14 mouse cellular contexts compared by ENCODE assay signal in the genomic region with DNA sequence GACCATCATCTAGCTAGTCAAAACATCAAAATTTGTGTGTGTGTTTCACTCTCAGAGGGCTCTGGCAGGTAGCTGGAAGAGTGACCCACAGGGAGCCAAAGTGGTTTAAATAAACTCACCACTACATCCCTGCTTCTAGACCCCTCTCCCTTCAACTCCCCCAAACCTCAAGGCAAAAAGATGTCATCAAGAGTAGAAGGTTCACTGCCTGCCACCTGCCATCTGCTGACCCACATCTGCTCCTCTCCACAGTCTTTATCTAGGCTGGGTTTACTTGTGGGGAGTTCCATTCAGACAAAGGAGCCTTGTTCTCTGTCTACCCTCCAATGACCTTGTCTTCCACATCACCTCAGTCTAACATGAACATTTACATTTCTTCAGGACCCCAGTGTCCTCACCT. TPM values are rescaled to one million over a fixed set of nuclear protein-coding genes. Genes with fewer than 3 reads are reported as not detected.
DNase-seq lines count a peak whose midpoint lies in the region; ATAC-seq lines count a peak whose summit lies in the region.
"Had no signal": no experiment of that assay in that cellular context is flagged by ENCODE, and none has a peak within 500 bp of the region (broad histone marks: within the 10 kb centered on the region; RNA-seq: fewer than 3 reads in every experiment).

No protein-coding gene starts in this region.

- H3K36me3 ChIP-seq in heart, embryonic 14.5 days (ENCODE audit: control insufficient read depth, insufficient read depth, low read length), result no peaks in the 10 kb centered on the region
- no peaks in the 10 kb centered on the region for H3K36me3 ChIP-seq in midbrain, embryonic 11.5 days (ENCODE audit: control insufficient read depth, insufficient read depth, low read length)
- no peaks in the 10 kb centered on the region for H3K36me3 ChIP-seq in midbrain, embryonic 15.5 days (replicated peaks)
- H3K36me3 ChIP-seq in stomach, embryonic 16.5 days (ENCODE audit: control insufficient read depth, insufficient read depth, low read length), result no peaks in the 10 kb centered on the region
- H3K36me3 ChIP-seq in hindbrain, embryonic 14.5 days (replicated peaks; ENCODE audit: control insufficient read depth, insufficient read depth), result no peaks in the 10 kb centered on the region
- H3K36me3 ChIP-seq: hindbrain, embryonic 13.5 days; midbrain, embryonic 13.5 days had no signal

- no peak for DNase-seq in heart, postnatal 14 days
- DNase-seq in midbrain, embryonic 11.5 days (ENCODE audit: low spot score, missing footprints), result peak; percentile 54
- DNase-seq in hindbrain, embryonic 14.5 days (ENCODE audit: low spot score), result no peak
- no peak for DNase-seq in embryo, embryonic 11 days
- DNase-seq: cerebellum, postnatal 10 days; gastrocnemius, postnatal 36 days; liver; lung, postnatal 14 days had no signal

- H3K9me3 ChIP-seq in heart, embryonic 14.5 days (ENCODE audit: control insufficient read depth, low read length), result no peaks in the 10 kb centered on the region
- H3K9me3 ChIP-seq in midbrain, embryonic 11.5 days (ENCODE audit: control insufficient read depth, low read length), result no peaks in the 10 kb centered on the region
- no peaks in the 10 kb centered on the region for H3K9me3 ChIP-seq in midbrain, embryonic 15.5 days
- no peaks in the 10 kb centered on the region for H3K9me3 ChIP-seq in stomach, embryonic 16.5 days (replicated peaks; ENCODE audit: control insufficient read depth, low read length)
- H3K9me3 ChIP-seq in hindbrain, embryonic 14.5 days (ENCODE audit: control insufficient read depth, low read length), result no peaks in the 10 kb centered on the region
- H3K9me3 ChIP-seq: hindbrain, embryonic 13.5 days; midbrain, embryonic 13.5 days had no signal

- H3K4me2 ChIP-seq in heart, embryonic 14.5 days (ENCODE audit: low read length), result peak overlapping the region; percentile 99; the same call in 1 of the 2 replicates
- H3K4me2 ChIP-seq in midbrain, embryonic 11.5 days, result no peak overlapping the region
- no peak overlapping the region for H3K4me2 ChIP-seq in midbrain, embryonic 15.5 days
- peak overlapping the region; percentile 81 for H3K4me2 ChIP-seq in stomach, embryonic 16.5 days (ENCODE audit: low read depth, low read length)
- H3K4me2 ChIP-seq in hindbrain, embryonic 14.5 days (replicated peaks), result no peak overlapping the region
- H3K4me2 ChIP-seq: hindbrain, embryonic 13.5 days; midbrain, embryonic 13.5 days had no signal

- peaks cover 11 to 22% of the 10 kb centered on the region in 2 experiments for H3K4me1 ChIP-seq in heart, embryonic 14.5 days (ENCODE audit: control insufficient read depth in 2 of 2, insufficient read depth in 2 of 2, low read length in 2 of 2)
- peaks cover 13% of the 10 kb centered on the region for H3K4me1 ChIP-seq in midbrain, embryonic 11.5 days (ENCODE audit: control insufficient read depth, insufficient read depth, low read length)
- peaks cover 19% of the 10 kb centered on the region for H3K4me1 ChIP-seq in midbrain, embryonic 15.5 days
- peaks cover 12% of the 10 kb centered on the region; the same call in 1 of the 2 replicates for H3K4me1 ChIP-seq in stomach, embryonic 16.5 days (ENCODE audit: control insufficient read depth, insufficient read depth, low read length)
- peaks cover 13% of the 10 kb centered on the region for H3K4me1 ChIP-seq in hindbrain, embryonic 14.5 days (replicated peaks; ENCODE audit: control insufficient read depth, insufficient read depth, low read length)

- H3K27me3 ChIP-seq in heart, embryonic 14.5 days (ENCODE audit: control insufficient read depth, insufficient read depth, low read length), result peaks cover 12% of the 10 kb centered on the region; the same call in 1 of the 2 replicates
- H3K27me3 ChIP-seq in midbrain, embryonic 11.5 days (ENCODE audit: control insufficient read depth, insufficient read depth, low read length), result peaks cover 27% of the 10 kb centered on the region
- peaks cover 30% of the 10 kb centered on the region for H3K27me3 ChIP-seq in midbrain, embryonic 15.5 days (replicated peaks)
- H3K27me3 ChIP-seq in stomach, embryonic 16.5 days (ENCODE audit: control insufficient read depth, insufficient read depth, low read length), result peaks cover 9% of the 10 kb centered on the region; the same call in 1 of the 2 replicates
- peaks cover 33% of the 10 kb centered on the region for H3K27me3 ChIP-seq in hindbrain, embryonic 14.5 days (ENCODE audit: control insufficient read depth, insufficient read depth, low read length)

- H3K9ac ChIP-seq in heart, embryonic 14.5 days (ENCODE audit: low read length), result no peak overlapping the region
- no peak overlapping the region for H3K9ac ChIP-seq in midbrain, embryonic 11.5 days (ENCODE audit: low read length)
- no peak overlapping the region for H3K9ac ChIP-seq in midbrain, embryonic 15.5 days
- H3K9ac ChIP-seq in stomach, embryonic 16.5 days (ENCODE audit: low read length), result peak overlapping the region; percentile 79; the same call in 1 of the 2 replicates
- H3K9ac ChIP-seq in hindbrain, embryonic 14.5 days, result no peak overlapping the region
- H3K9ac ChIP-seq: hindbrain, embryonic 13.5 days; midbrain, embryonic 13.5 days had no signal

- no peak for ATAC-seq in heart, embryonic 14.5 days (ENCODE audit: insufficient number of reproducible peaks, insufficient read depth, low FRiP score, low read depth)
- no peak for ATAC-seq in midbrain, embryonic 11.5 days (ENCODE audit: low FRiP score)
- no peak for ATAC-seq in midbrain, embryonic 15.5 days (replicated peaks)
- ATAC-seq in stomach, embryonic 16.5 days (ENCODE audit: insufficient read depth, low FRiP score), result no peak
- ATAC-seq in hindbrain, embryonic 14.5 days (ENCODE audit: low FRiP score), result no peak
- ATAC-seq in granulocyte monocyte progenitor cell, adult 5-6 weeks (replicated peaks; ENCODE audit: poor library complexity, severe bottlenecking), result no peak
- ATAC-seq: midbrain, embryonic 13.5 days had no signal

- peak overlapping the region; percentile 58 to 79; a peak in 2 of 4 replicates for H3K27ac ChIP-seq in heart, embryonic 14.5 days (replicated peaks in 1 of 2; ENCODE audit: control insufficient read depth in 1 of 2, insufficient read depth in 1 of 2, low read depth in 2 of 2, low read length in 2 of 2)
- H3K27ac ChIP-seq in midbrain, embryonic 11.5 days (ENCODE audit: low read depth, low read length), result no peak overlapping the region
- no peak overlapping the region for H3K27ac ChIP-seq in midbrain, embryonic 15.5 days
- 0 out of 2 replicates have a peak overlapping the region, but pooled peaks have one; percentile 8 for H3K27ac ChIP-seq in stomach, embryonic 16.5 days (ENCODE audit: low read length)
- no peak overlapping the region for H3K27ac ChIP-seq in hindbrain, embryonic 14.5 days
- H3K27ac ChIP-seq: hindbrain, embryonic 13.5 days; midbrain, embryonic 13.5 days had no signal

- H3K4me3 ChIP-seq in heart, embryonic 14.5 days (ENCODE audit: control insufficient read depth in 1 of 2, insufficient read depth in 1 of 2, low read depth in 1 of 2, low read length in 2 of 2), result no peak overlapping the region
- no peak overlapping the region for H3K4me3 ChIP-seq in midbrain, embryonic 11.5 days (ENCODE audit: low read depth, low read length)
- H3K4me3 ChIP-seq in midbrain, embryonic 15.5 days, result no peak overlapping the region
- H3K4me3 ChIP-seq in stomach, embryonic 16.5 days (replicated peaks; ENCODE audit: low read length), result peak overlapping the region; percentile 60
- H3K4me3 ChIP-seq in hindbrain, embryonic 14.5 days (replicated peaks; ENCODE audit: low read length), result no peak overlapping the region
- H3K4me3 ChIP-seq: hindbrain, embryonic 13.5 days; midbrain, embryonic 13.5 days had no signal

- intact Hi-C loops in heart, postnatal 14 days (cut with DNase I), result no loop called here

RNA-seq across cellular contexts. Expression of a gene that starts 2.5 kb away (rescaled TPM):
- polyA plus RNA-seq in heart, embryonic 14.5 days (2014; fragmentation: Nextera tagmentation; extraction: Ambion mirVana), result 93.5 and 98.5 TPM in 2 replicates
- 10 to 100 TPM; 39.2 to 42.9 TPM for total RNA-seq in heart, postnatal 14 days (2021)
- 16.5 and 18.3 TPM in 2 replicates for polyA plus RNA-seq in midbrain, embryonic 11.5 days (2014; fragmentation: Nextera tagmentation; extraction: Ambion mirVana)
- polyA plus RNA-seq in midbrain, embryonic 15.5 days (2015; fragmentation: Nextera tagmentation; extraction: Ambion mirVana), result 72.4 and 77.3 TPM in 2 replicates
- 399 and 413 TPM in 2 replicates for polyA plus RNA-seq in stomach, embryonic 16.5 days (2015; fragmentation: Nextera tagmentation; extraction: Ambion mirVana)
- 71.3 and 73.2 TPM in 2 replicates for polyA plus RNA-seq in hindbrain, embryonic 14.5 days (2014; fragmentation: Nextera tagmentation; extraction: Ambion mirVana)
- total RNA-seq in granulocyte monocyte progenitor cell, adult 5-6 weeks (2014; fragmentation: Nextera tagmentation), result 45.1 and 55.0 TPM in 2 replicates
- 24.4 and 29.9 TPM in 2 replicates for total RNA-seq in granulocyte monocyte progenitor cell, adult 5-6 weeks (2017)

RNA-seq across cellular contexts. Expression of a gene that starts 9.8 kb away (rescaled TPM):
- 11.8 TPM in 2 replicates for polyA plus RNA-seq in heart, embryonic 14.5 days (2014; fragmentation: Nextera tagmentation; extraction: Ambion mirVana)
- total RNA-seq in heart, postnatal 14 days (2021), result 10 to 100 TPM; 13.2 to 15.4 TPM
- 21.6 and 21.8 TPM in 2 replicates for polyA plus RNA-seq in midbrain, embryonic 11.5 days (2014; fragmentation: Nextera tagmentation; extraction: Ambion mirVana)
- 3.3 and 4.3 TPM in 2 replicates for polyA plus RNA-seq in midbrain, embryonic 15.5 days (2015; fragmentation: Nextera tagmentation; extraction: Ambion mirVana)
- 46.8 and 48.8 TPM in 2 replicates for polyA plus RNA-seq in stomach, embryonic 16.5 days (2015; fragmentation: Nextera tagmentation; extraction: Ambion mirVana)
- polyA plus RNA-seq in hindbrain, embryonic 14.5 days (2014; fragmentation: Nextera tagmentation; extraction: Ambion mirVana), result 2.2 and 3.6 TPM in 2 replicates
- not detected in 2 replicates for total RNA-seq in granulocyte monocyte progenitor cell, adult 5-6 weeks (2014; fragmentation: Nextera tagmentation)
- not detected in 2 replicates for total RNA-seq in granulocyte monocyte progenitor cell, adult 5-6 weeks (2017)

RNA-seq across cellular contexts. Expression of a gene that starts 24.5 kb away (rescaled TPM):
- polyA plus RNA-seq in heart, embryonic 14.5 days (2014; fragmentation: Nextera tagmentation; extraction: Ambion mirVana), result 0.54 and 1.5 TPM in 2 replicates
- total RNA-seq in heart, postnatal 14 days (2021), result 1 to 10 TPM in 1 of 2 experiments, under 1 TPM in 1; 0.19 to 1.2 TPM
- 59.9 and 62.9 TPM in 2 replicates for polyA plus RNA-seq in midbrain, embryonic 11.5 days (2014; fragmentation: Nextera tagmentation; extraction: Ambion mirVana)
- 256 and 261 TPM in 2 replicates for polyA plus RNA-seq in midbrain, embryonic 15.5 days (2015; fragmentation: Nextera tagmentation; extraction: Ambion mirVana)
- 5.3 and 5.9 TPM in 2 replicates for polyA plus RNA-seq in stomach, embryonic 16.5 days (2015; fragmentation: Nextera tagmentation; extraction: Ambion mirVana)
- 160 and 161 TPM in 2 replicates for polyA plus RNA-seq in hindbrain, embryonic 14.5 days (2014; fragmentation: Nextera tagmentation; extraction: Ambion mirVana)
- not detected in 2 replicates for total RNA-seq in granulocyte monocyte progenitor cell, adult 5-6 weeks (2014; fragmentation: Nextera tagmentation)
- total RNA-seq in granulocyte monocyte progenitor cell, adult 5-6 weeks (2017), result 0.22 TPM in 1 of 2 replicates, not detected in the other

RNA-seq across cellular contexts. Expression of a gene that starts 31.0 kb away (rescaled TPM):
- 5.9 and 7.7 TPM in 2 replicates for polyA plus RNA-seq in heart, embryonic 14.5 days (2014; fragmentation: Nextera tagmentation; extraction: Ambion mirVana)
- total RNA-seq in heart, postnatal 14 days (2021), result 1 to 10 TPM; 2.0 to 2.2 TPM
- 2.4 and 2.7 TPM in 2 replicates for polyA plus RNA-seq in midbrain, embryonic 11.5 days (2014; fragmentation: Nextera tagmentation; extraction: Ambion mirVana)
- polyA plus RNA-seq in midbrain, embryonic 15.5 days (2015; fragmentation: Nextera tagmentation; extraction: Ambion mirVana), result 1.1 and 1.5 TPM in 2 replicates
- polyA plus RNA-seq in stomach, embryonic 16.5 days (2015; fragmentation: Nextera tagmentation; extraction: Ambion mirVana), result 77.3 and 80.2 TPM in 2 replicates
- polyA plus RNA-seq in hindbrain, embryonic 14.5 days (2014; fragmentation: Nextera tagmentation; extraction: Ambion mirVana), result 0.61 and 0.67 TPM in 2 replicates
- total RNA-seq in granulocyte monocyte progenitor cell, adult 5-6 weeks (2014; fragmentation: Nextera tagmentation), result not detected in 2 replicates
- 0.99 TPM in 1 of 2 replicates, not detected in the other for total RNA-seq in granulocyte monocyte progenitor cell, adult 5-6 weeks (2017)

RNA-seq across cellular contexts. Expression of a gene that starts 41.1 kb away (rescaled TPM):
- polyA plus RNA-seq in heart, embryonic 14.5 days (2014; fragmentation: Nextera tagmentation; extraction: Ambion mirVana), result 105 and 114 TPM in 2 replicates
- 10 to 100 TPM; 62.0 to 68.3 TPM for total RNA-seq in heart, postnatal 14 days (2021)
- polyA plus RNA-seq in midbrain, embryonic 11.5 days (2014; fragmentation: Nextera tagmentation; extraction: Ambion mirVana), result 77.1 and 81.5 TPM in 2 replicates
- 91.2 and 95.1 TPM in 2 replicates for polyA plus RNA-seq in midbrain, embryonic 15.5 days (2015; fragmentation: Nextera tagmentation; extraction: Ambion mirVana)
- 89.4 and 92.2 TPM in 2 replicates for polyA plus RNA-seq in stomach, embryonic 16.5 days (2015; fragmentation: Nextera tagmentation; extraction: Ambion mirVana)
- polyA plus RNA-seq in hindbrain, embryonic 14.5 days (2014; fragmentation: Nextera tagmentation; extraction: Ambion mirVana), result 96.6 and 101 TPM in 2 replicates
- 57.1 and 86.7 TPM in 2 replicates for total RNA-seq in granulocyte monocyte progenitor cell, adult 5-6 weeks (2014; fragmentation: Nextera tagmentation)
- 33.1 and 33.4 TPM in 2 replicates for total RNA-seq in granulocyte monocyte progenitor cell, adult 5-6 weeks (2017)

Comparison
In these comparisons a context has a peak if more than half of its experiments do, and no peak if none do; other contexts are left out.
1. H3K27ac ChIP-seq: peak in heart, embryonic 14.5 days (2 of 2) and stomach, embryonic 16.5 days (single experiment); none in midbrain, embryonic 11.5 days (single experiment), midbrain, embryonic 15.5 days (single experiment) and hindbrain, embryonic 14.5 days (single experiment).
2. H3K4me2 ChIP-seq: peak in heart, embryonic 14.5 days (single experiment) and stomach, embryonic 16.5 days (single experiment); none in midbrain, embryonic 11.5 days (single experiment), midbrain, embryonic 15.5 days (single experiment) and hindbrain, embryonic 14.5 days (single experiment).